Mouse (Mus musculus) midbrain, postnatal 0 days (tissue): ENCODE measurements at regions not wholly inside any gene's neighbourhood (a gene's known extent, or its start where the extent isn't known, plus 50 kb on each side); places are given as distances from the start of the nearest gene placed in this dataset.
A peak's percentile ranks its signal among the peaks of the same experiment; 100 is the strongest.

ENCODE experiments used
- ATAC-seq: fragments of 200-750 bp; cut with Nextera tagmentation; 2 replicates; pipeline ENCODE4 v1.8.0; 2017; ENCODE audit warnings: moderate number of reproducible peaks, mild to moderate bottlenecking, moderate TSS enrichment, moderate library complexity; ENCODE audit not compliant: low FRiP score
- DNase-seq: peaks from one replicate; pipeline ENCODE4 v3.0.0-alpha.2; 2015; ENCODE audit warnings: low spot score
- H3K27ac ChIP-seq: fragments of 300-500 bp; sonication (generic); 2 replicates; pipeline ENCODE4 v1.5.1; 2014; ENCODE audit warnings: low read depth, mild to moderate bottlenecking, low read length, mixed read lengths
- H3K27me3 ChIP-seq: fragments of 300-500 bp; sonication (generic); 2 replicates; pipeline ENCODE4 v1.6.1; 2014; ENCODE audit warnings: low read length, control low read depth, mixed read lengths; ENCODE audit not compliant: insufficient read depth
- H3K36me3 ChIP-seq: fragments of 300-500 bp; sonication (generic); 2 replicates; pipeline ENCODE4 v1.6.1; 2014; ENCODE audit warnings: low read length, control low read depth, mixed read lengths; ENCODE audit not compliant: insufficient read depth
- H3K4me1 ChIP-seq: fragments of 300-500 bp; sonication (generic); 2 replicates; pipeline ENCODE4 v1.6.1; 2014; ENCODE audit warnings: mild to moderate bottlenecking, control low read depth, antibody characterized with exemption, low read length, mixed read lengths; ENCODE audit not compliant: insufficient read depth
- H3K4me2 ChIP-seq: fragments of 300-500 bp; sonication (generic); 2 replicates; pipeline ENCODE4 v1.6.1; 2014; ENCODE audit warnings: low read depth, mild to moderate bottlenecking, low read length, mixed read lengths; ENCODE audit not compliant: poor library complexity, severe bottlenecking
- H3K4me3 ChIP-seq: fragments of 300-500 bp; sonication (generic); 2 replicates; pipeline ENCODE4 v1.5.1; 2014; ENCODE audit warnings: low read depth, mild to moderate bottlenecking, low read length, moderate library complexity
- H3K9ac ChIP-seq: fragments of 300-500 bp; sonication (generic); replicated peaks from 2 replicates; pipeline ENCODE4 v1.6.1; 2014; ENCODE audit warnings: mild to moderate bottlenecking, low read length, moderate library complexity, mixed read lengths; ENCODE audit not compliant: poor library complexity, severe bottlenecking
- H3K9me3 ChIP-seq: fragments of 300-500 bp; sonication (generic); 2 replicates; pipeline ENCODE4 v1.6.1; 2016; ENCODE audit warnings: low read length, control low read depth
- CTCF ChIP-seq: IDR thresholded peaks from 2 replicates; pipeline ENCODE4 v1.5.1; 2016; ENCODE audit warnings: antibody characterized with exemption, mild to moderate bottlenecking
- WGBS: fragments of 180-500 bp; shearing (Covaris S2); extraction: QIAGEN DNeasy Blood & Tissue Kit; methylation state at CpG from one replicate; pipeline ENCODE4 v1.1.7; 2014; 5-methylcytosine and 5-hydroxymethylcytosine counted together

GRCm38 (mm10) chr17:14545822-14546473 lies 148.1 kb downstream of the Thbs2 start:
- 33% methylated on average over 16 of the region's 16 CpGs for WGBS
- H3K36me3 ChIP-seq: no peaks in the 10 kb centered on the region
- H3K4me1 ChIP-seq: no peaks in the 10 kb centered on the region
- H3K9ac ChIP-seq: no peak overlapping the region
- no peak overlapping the region for H3K4me2 ChIP-seq
- ATAC-seq: peak; percentile 74
- H3K27me3 ChIP-seq: no peaks in the 10 kb centered on the region
- H3K27ac ChIP-seq: no peak overlapping the region
- DNase-seq: peak; percentile 89
- H3K9me3 ChIP-seq: 0 out of 2 replicates have a peak, but pooled peaks cover 3% of the 10 kb centered on the region
- peak; percentile 79 for TF ChIP-seq CTCF
- H3K4me3 ChIP-seq: no peak overlapping the region

- Histone ChIP-seq H3K27me3 (no peaks in the 10 kb centered on the region), H3K9me3 (0 out of 2 replicates have a peak, but pooled peaks cover 3% of the 10 kb centered on the region), H3K9ac (no peak overlapping the region), H3K27ac (no peak overlapping the region), H3K36me3 (no peaks in the 10 kb centered on the region), H3K4me2 (no peak overlapping the region), H3K4me1 (no peaks in the 10 kb centered on the region), H3K4me3 (no peak overlapping the region)
- WGBS: 48% methylated on average over 4 of the region's 4 CpGs
- ATAC-seq (peak; percentile 81; the same call in 1 of the 2 replicates), DNase-seq (peak; percentile 51)
- TF ChIP-seq CTCF: no peak
These were observed 149.6 kb downstream of the Thbs2 start for GRCm38 (mm10) chr17:14544343-14545002.

- ATAC-seq (no peak), DNase-seq (no peak)
- Histone ChIP-seq H3K27me3 (no peaks in the 10 kb centered on the region), H3K4me1 (no peaks in the 10 kb centered on the region), H3K9me3 (no peaks in the 10 kb centered on the region), H3K9ac (no peak overlapping the region), H3K4me2 (no peak overlapping the region), H3K4me3 (no peak overlapping the region), H3K36me3 (no peaks in the 10 kb centered on the region), H3K27ac (no peak overlapping the region)
- 84% methylated on average over 8 of the region's 8 CpGs for WGBS
- TF ChIP-seq CTCF: no peak
These were observed 153.0 kb downstream of the Thbs2 start for GRCm38 (mm10) chr17:14541035-14541434.

- Histone ChIP-seq H3K27ac (no peak overlapping the region), H3K4me3 (no peak overlapping the region), H3K4me2 (no peak overlapping the region), H3K9me3 (no peaks in the 10 kb centered on the region), H3K36me3 (no peaks in the 10 kb centered on the region), H3K9ac (no peak overlapping the region), H3K27me3 (no peaks in the 10 kb centered on the region), H3K4me1 (no peaks in the 10 kb centered on the region)
- DNase-seq (no peak), ATAC-seq (no peak)
- no peak for TF ChIP-seq CTCF
- 72% methylated on average over 5 of the region's 5 CpGs for WGBS
These were observed 153.6 kb downstream of the Thbs2 start for GRCm38 (mm10) chr17:14540269-14540975.

GRCm38 (mm10) chr17:14539651-14540050 lies 154.4 kb downstream of the Thbs2 start:
- DNase-seq (no peak), ATAC-seq (no peak)
- no peak overlapping the region for H3K9ac ChIP-seq
- no peaks in the 10 kb centered on the region for H3K27me3 ChIP-seq
- 47% methylated on average over 3 of the region's 3 CpGs for WGBS
- no peak overlapping the region for H3K4me2 ChIP-seq
- TF ChIP-seq CTCF: no peak
- no peaks in the 10 kb centered on the region for H3K36me3 ChIP-seq
- no peak overlapping the region for H3K27ac ChIP-seq
- H3K4me3 ChIP-seq: no peak overlapping the region
- H3K4me1 ChIP-seq: no peaks in the 10 kb centered on the region
- H3K9me3 ChIP-seq: no peaks in the 10 kb centered on the region

- DNase-seq: no peak
- H3K27me3 ChIP-seq: no peaks in the 10 kb centered on the region
- no peak overlapping the region for H3K4me2 ChIP-seq
- no peak for TF ChIP-seq CTCF
- H3K9ac ChIP-seq: no peak overlapping the region
- no peak for ATAC-seq
- no peaks in the 10 kb centered on the region for H3K9me3 ChIP-seq
- H3K4me1 ChIP-seq: no peaks in the 10 kb centered on the region
- H3K4me3 ChIP-seq: no peak overlapping the region
- no peaks in the 10 kb centered on the region for H3K36me3 ChIP-seq
- 89% methylated on average over 3 of the region's 3 CpGs for WGBS
- no peak overlapping the region for H3K27ac ChIP-seq
These were observed 154.8 kb downstream of the Thbs2 start for GRCm38 (mm10) chr17:14539191-14539590.
